In genomic region chr11:117976081-117976582, GRCm38 (mm10) we compare ENCODE assay signal across 8 mouse cellular contexts. TPM values are rescaled to one million over a fixed set of nuclear protein-coding genes. Genes with fewer than 3 reads are reported as not detected.
A peak's percentile ranks its signal among the peaks of the same experiment; 100 is the strongest.
DNase-seq lines count a peak whose midpoint lies in the region; ATAC-seq and TF ChIP-seq lines count a peak whose summit lies in the region.

No protein-coding gene starts in this region.

- TF ChIP-seq CTCF in Patski (IDR thresholded peaks at IDR 0.05): no peak

- intact Hi-C loops in heart, postnatal 14 days (cut with DNase I): no loop called here

- no peaks in the 10 kb centered on the region for H3K27me3 ChIP-seq in Patski
- H3K27me3 ChIP-seq in embryonic facial prominence, embryonic 13.5 days: 0 out of 2 replicates have a peak, but pooled peaks cover 5% of the 10 kb centered on the region
- H3K27me3 ChIP-seq in liver, embryonic 15.5 days: peaks cover 63% of the 10 kb centered on the region
- no peaks in the 10 kb centered on the region for H3K27me3 ChIP-seq in neural tube, embryonic 11.5 days (ENCODE audit: control insufficient read depth, insufficient read depth, low read length)

- POLR2A ChIA-PET in Patski (lab: Charles Lee): interaction anchor here (0.5 to 6.2 kb wide), 8 partner anchors 10 to 40 kb away, joined by 3 to 36 read pairs (median 4); partner anchors contain the start of gene Pgs1

- H3K9me3 ChIP-seq in embryonic facial prominence, embryonic 13.5 days: no peaks in the 10 kb centered on the region
- no peaks in the 10 kb centered on the region for H3K9me3 ChIP-seq in liver, embryonic 15.5 days (replicated peaks)
- H3K9me3 ChIP-seq in neural tube, embryonic 11.5 days (ENCODE audit: control insufficient read depth, low read length): no peaks in the 10 kb centered on the region

- peak; percentile 61 to 83 for DNase-seq in adrenal gland, adult (ENCODE audit: inconsistent age in 2 of 2, low spot score in 1 of 2)
- no peak for DNase-seq in adrenal gland, postnatal 10 days
- no peak for DNase-seq in Patski (ENCODE audit: low read depth, low spot score)
- DNase-seq in heart, postnatal 14 days: peak; percentile 62 to 69
- DNase-seq in neural tube, embryonic 11.5 days (ENCODE audit: low spot score): peak; percentile 68
- DNase-seq in ovary, postnatal 36 days (ENCODE audit: low spot score): no peak

- H3K36me3 ChIP-seq in embryonic facial prominence, embryonic 13.5 days: no peaks in the 10 kb centered on the region
- H3K36me3 ChIP-seq in liver, embryonic 15.5 days (replicated peaks): no peaks in the 10 kb centered on the region
- H3K36me3 ChIP-seq in neural tube, embryonic 11.5 days (ENCODE audit: control insufficient read depth, insufficient read depth, low read length): no peaks in the 10 kb centered on the region

- peak overlapping the region; percentile 17; the same call in 1 of the 2 replicates for H3K4me2 ChIP-seq in embryonic facial prominence, embryonic 13.5 days
- no peak overlapping the region for H3K4me2 ChIP-seq in liver, embryonic 15.5 days
- peak overlapping the region; percentile 24 for H3K4me2 ChIP-seq in neural tube, embryonic 11.5 days (ENCODE audit: low read depth)

- CTCF ChIA-PET in Patski (lab: Charles Lee): interaction anchor here (2.8 kb wide), 1 partner anchor 14 kb away, joined by 15 read pairs; no protein-coding TSS in a partner anchor

- 4% methylated on average over 8 of the region's 8 CpGs for WGBS in embryonic facial prominence, embryonic 13.5 days
- WGBS in liver, embryonic 15.5 days (ENCODE audit: insufficient replicate concordance): 21% methylated on average over 8 of the region's 8 CpGs
- 10% methylated on average over 8 of the region's 8 CpGs for WGBS in neural tube, embryonic 11.5 days

- peak overlapping the region; percentile 80 for H3K27ac ChIP-seq in embryonic facial prominence, embryonic 13.5 days
- H3K27ac ChIP-seq in liver, embryonic 15.5 days (replicated peaks): 0 out of 2 replicates have a peak overlapping the region, but pooled peaks have one; percentile 19
- H3K27ac ChIP-seq in neural tube, embryonic 11.5 days (ENCODE audit: low read depth, low read length): peak overlapping the region; percentile 91

- in situ Hi-C loops in Patski (cut with MboI; ENCODE audit: low pct_unique_long_range_greater_than_20kb): no loop called here

- peak overlapping the region; percentile 59 for H3K9ac ChIP-seq in embryonic facial prominence, embryonic 13.5 days
- no peak overlapping the region for H3K9ac ChIP-seq in liver, embryonic 15.5 days
- peak overlapping the region; percentile 45 for H3K9ac ChIP-seq in neural tube, embryonic 11.5 days (ENCODE audit: low read length)

- H3K4me3 ChIP-seq in embryonic facial prominence, embryonic 13.5 days: no peak overlapping the region
- no peak overlapping the region for H3K4me3 ChIP-seq in liver, embryonic 15.5 days (replicated peaks)
- H3K4me3 ChIP-seq in neural tube, embryonic 11.5 days (ENCODE audit: low read depth, low read length): 0 out of 2 replicates have a peak overlapping the region, but pooled peaks have one; percentile 1

- peak; percentile 46 for ATAC-seq in Patski
- peak; percentile 62; the same call in 1 of the 2 replicates for ATAC-seq in embryonic facial prominence, embryonic 13.5 days (ENCODE audit: insufficient number of reproducible peaks, insufficient read depth, low FRiP score, low TSS enrichment, low read depth)
- no peak for ATAC-seq in liver, embryonic 15.5 days (ENCODE audit: insufficient read depth)
- ATAC-seq in neural tube, embryonic 11.5 days (ENCODE audit: insufficient read depth, low FRiP score, low TSS enrichment): peak; percentile 60

- peaks cover 38% of the 10 kb centered on the region for H3K4me1 ChIP-seq in embryonic facial prominence, embryonic 13.5 days
- peaks cover 36% of the 10 kb centered on the region for H3K4me1 ChIP-seq in liver, embryonic 15.5 days (replicated peaks)
- H3K4me1 ChIP-seq in neural tube, embryonic 11.5 days (ENCODE audit: control insufficient read depth, insufficient read depth, low read length): peaks cover 29% of the 10 kb centered on the region

RNA-seq across cellular contexts. Expression of gene Socs3, which starts 6.3 kb away (rescaled TPM):
- 1 to 10 TPM; 5.0 to 9.0 TPM for total RNA-seq in adrenal gland, postnatal 10 days (2021)
- polyA plus RNA-seq in Patski (2021): 171 TPM
- polyA plus RNA-seq in embryonic facial prominence, embryonic 13.5 days (2015; fragmentation: Nextera tagmentation; extraction: Ambion mirVana): 12.7 and 15.0 TPM in 2 replicates
- 1 to 10 TPM; 4.1 to 5.1 TPM for total RNA-seq in heart, postnatal 14 days (2021)
- polyA plus RNA-seq in liver, embryonic 15.5 days (2015; fragmentation: Nextera tagmentation; extraction: Ambion mirVana): 7.3 and 7.5 TPM in 2 replicates
- 3.7 and 5.1 TPM in 2 replicates for polyA plus RNA-seq in neural tube, embryonic 11.5 days (2014; fragmentation: Nextera tagmentation; extraction: Ambion mirVana)

RNA-seq across cellular contexts. Expression of gene Pgs1, which starts 10.0 kb away (rescaled TPM):
- 10 to 100 TPM; 30.9 to 31.0 TPM for total RNA-seq in adrenal gland, postnatal 10 days (2021)
- 120 TPM for polyA plus RNA-seq in Patski (2021)
- 37.4 and 39.5 TPM in 2 replicates for polyA plus RNA-seq in embryonic facial prominence, embryonic 13.5 days (2015; fragmentation: Nextera tagmentation; extraction: Ambion mirVana)
- total RNA-seq in heart, postnatal 14 days (2021): 10 to 100 TPM; 20.5 to 22.3 TPM
- 14.6 and 17.6 TPM in 2 replicates for polyA plus RNA-seq in liver, embryonic 15.5 days (2015; fragmentation: Nextera tagmentation; extraction: Ambion mirVana)
- polyA plus RNA-seq in neural tube, embryonic 11.5 days (2014; fragmentation: Nextera tagmentation; extraction: Ambion mirVana): 40.9 and 45.9 TPM in 2 replicates

Comparison
In these comparisons a context has a peak if more than half of its experiments do, and no peak if none do; other contexts are left out.
1. DNase-seq: peak in adrenal gland, adult (2 of 2), heart, postnatal 14 days (2 of 2) and neural tube, embryonic 11.5 days (single experiment); none in adrenal gland, postnatal 10 days (single experiment), Patski (single experiment) and ovary, postnatal 36 days (single experiment).
2. H3K27ac ChIP-seq: peak in every context shown above with its lines; median percentile 91 in neural tube, embryonic 11.5 days; 80 in embryonic facial prominence, embryonic 13.5 days; 19 in liver, embryonic 15.5 days.
3. RNA of gene Socs3, which starts 6.3 kb away (polyA plus RNA-seq): 171 TPM in Patski (single experiment); 12.7 to 15.0 TPM in embryonic facial prominence, embryonic 13.5 days, 7.3 to 7.5 TPM in liver, embryonic 15.5 days and 3.7 to 5.1 TPM in neural tube, embryonic 11.5 days; every median in the first group is over 10 times any median in the second.